Mouse (Mus musculus) myocyte (in vitro differentiated cells): ENCODE data around the gene Scn5a.

Experiments
- MAX ChIP-seq: IDR thresholded peaks from one replicate; pipeline ENCODE4 v1.6.1; 2011; ENCODE audit warnings: low read depth, mild to moderate bottlenecking, control low read depth
- TCF12 ChIP-seq: IDR thresholded peaks from one replicate; pipeline ENCODE4 v1.6.1; 2011; ENCODE audit warnings: mild to moderate bottlenecking, control low read depth; ENCODE audit not compliant: poor library complexity, insufficient read depth, severe bottlenecking

- TF ChIP-seq TCF12 (no peak), MAX (no peak)
These were observed 47.0 kb downstream of the Scn5a start for GRCm38 (mm10) chr9:119531684-119532417.
